Mouse (Mus musculus) telencephalon, adult 2 months (tissue): ENCODE measurements around the gene Dand5.
A peak's percentile ranks its signal among the peaks of the same experiment; 100 is the strongest.

Experiments
- DNase-seq: peaks from one replicate; pipeline ENCODE4 v3.0.0-alpha.2; 2011; ENCODE audit warnings: low read depth, low spot score

Dand5 gene

DNA sequence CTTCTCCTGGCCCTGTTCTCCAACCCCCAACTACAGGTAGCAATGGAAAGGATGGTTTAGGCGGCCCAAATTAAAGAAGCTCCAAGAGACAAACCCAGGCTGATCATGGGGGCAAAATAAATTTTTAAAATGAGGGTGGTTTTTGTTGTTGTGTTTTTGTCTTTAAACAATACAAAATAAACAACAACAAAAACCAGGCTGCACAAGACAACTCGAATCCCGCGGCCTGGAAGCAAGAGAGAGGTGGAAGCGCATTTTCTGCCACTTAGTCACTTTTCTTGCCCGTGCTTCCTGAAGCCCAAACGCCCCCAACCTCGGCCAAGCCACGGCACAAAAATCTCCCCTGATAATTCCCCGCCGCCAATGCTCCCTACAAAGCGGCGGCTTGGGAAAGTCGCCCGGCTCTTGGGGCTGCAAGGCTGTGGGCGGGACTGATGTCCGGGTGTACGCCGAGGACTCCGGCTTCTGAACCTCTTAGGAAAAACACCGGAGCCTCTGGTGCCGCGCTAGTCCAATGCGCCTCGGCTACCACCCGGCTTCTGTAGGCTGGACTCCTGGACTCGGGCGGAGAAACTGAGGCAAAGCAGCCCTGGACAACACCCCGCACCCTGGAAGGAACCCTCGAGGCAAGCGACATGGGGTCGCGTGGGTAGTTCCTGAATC, 38.6 kb downstream of the Dand5 start:
- no peak for DNase-seq

DNA sequence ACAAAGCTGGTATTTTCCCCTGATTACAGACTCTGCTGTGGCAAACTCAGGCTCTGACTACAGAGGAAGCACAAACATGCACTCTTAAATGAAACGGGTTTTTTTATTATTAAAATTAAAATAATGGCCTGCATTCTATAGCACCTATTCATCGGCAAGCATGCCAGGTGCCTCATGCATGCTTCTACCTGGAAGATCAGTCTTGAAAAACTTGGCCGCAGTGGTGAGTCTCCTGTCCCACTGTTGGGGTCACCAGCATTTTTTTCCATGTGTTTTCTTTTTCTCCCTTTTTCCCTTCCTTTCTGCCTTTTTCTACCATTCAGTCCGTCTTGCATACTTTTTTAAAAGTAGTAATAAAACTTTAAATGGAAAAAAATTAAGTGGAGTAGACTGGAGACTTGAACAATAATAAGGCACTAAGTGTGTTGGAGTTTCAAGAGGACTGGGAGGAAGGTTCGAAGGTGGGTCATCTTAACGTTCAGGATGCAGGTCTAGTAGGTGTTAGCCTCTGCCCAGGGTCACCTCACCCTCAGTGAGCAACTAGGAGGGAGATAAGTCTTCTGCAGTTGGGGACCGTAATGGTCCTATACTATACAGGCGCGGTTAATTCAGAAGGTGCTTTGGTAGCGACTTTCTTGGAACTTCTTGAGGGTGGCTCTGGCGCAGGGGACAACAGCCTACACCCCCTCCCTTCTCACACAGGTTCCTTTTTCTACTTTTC, 39.3 kb downstream of the Dand5 start:
- no peak for DNase-seq

DNA sequence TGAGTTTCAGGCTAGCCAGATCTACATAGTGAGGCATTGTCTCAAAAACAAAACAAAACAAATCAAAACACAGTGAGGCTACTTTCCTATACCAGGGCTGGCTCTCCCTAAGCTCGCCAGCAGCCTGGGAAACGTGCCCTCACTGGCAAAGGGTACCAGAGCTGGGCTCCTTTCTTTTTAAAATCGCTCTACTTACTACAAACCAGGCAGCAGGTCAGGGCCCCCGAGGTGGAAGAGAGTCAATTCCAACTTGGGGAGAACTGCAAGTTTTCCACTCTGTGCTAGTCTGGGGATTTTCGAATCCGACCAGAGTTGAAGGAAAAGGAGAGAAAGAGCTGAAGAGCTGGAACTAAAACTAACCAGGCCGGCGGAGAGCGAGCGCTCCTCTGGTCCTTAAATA, 39.9 kb downstream of the Dand5 start:
- no peak for DNase-seq

DNA sequence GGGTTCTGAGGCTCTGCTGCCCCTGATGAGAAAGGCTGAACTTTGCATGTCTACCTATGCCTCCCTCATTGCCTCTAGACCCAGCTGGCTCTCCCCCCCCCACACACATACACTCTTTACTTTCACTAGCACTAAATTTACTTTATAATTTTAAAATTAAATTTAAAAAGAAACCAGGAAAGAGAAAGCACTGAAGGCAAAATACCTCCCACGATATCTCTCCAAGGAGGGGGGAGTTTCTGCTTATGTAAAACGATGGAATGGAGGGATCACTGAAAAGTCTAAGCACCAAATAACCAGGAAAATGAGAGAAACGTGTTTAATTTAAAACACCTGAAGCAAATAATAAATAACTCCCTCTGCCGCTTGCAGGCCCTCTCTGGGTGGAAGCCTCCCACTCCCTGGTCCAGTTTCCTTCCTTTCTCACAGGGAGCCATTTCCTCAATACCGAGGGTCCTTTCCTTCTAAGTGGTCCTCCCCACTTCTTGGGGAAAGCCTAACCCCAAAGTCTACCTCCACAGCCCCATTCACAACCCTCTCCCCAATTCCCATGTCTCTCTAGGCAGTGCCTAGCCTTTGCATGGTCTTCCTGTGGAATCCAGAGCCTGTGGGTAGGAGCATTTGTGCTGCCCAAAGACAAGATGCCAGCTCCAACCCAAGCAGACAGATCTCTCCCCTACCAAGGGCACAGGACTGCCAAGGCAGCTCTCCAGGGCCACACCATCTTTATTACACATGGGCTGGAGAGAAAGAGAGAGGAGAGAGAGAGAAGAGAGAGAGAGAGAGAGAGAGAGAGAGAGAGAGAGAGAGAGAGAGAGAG, 40.7 kb downstream of the Dand5 start:
- no peak for DNase-seq

DNA sequence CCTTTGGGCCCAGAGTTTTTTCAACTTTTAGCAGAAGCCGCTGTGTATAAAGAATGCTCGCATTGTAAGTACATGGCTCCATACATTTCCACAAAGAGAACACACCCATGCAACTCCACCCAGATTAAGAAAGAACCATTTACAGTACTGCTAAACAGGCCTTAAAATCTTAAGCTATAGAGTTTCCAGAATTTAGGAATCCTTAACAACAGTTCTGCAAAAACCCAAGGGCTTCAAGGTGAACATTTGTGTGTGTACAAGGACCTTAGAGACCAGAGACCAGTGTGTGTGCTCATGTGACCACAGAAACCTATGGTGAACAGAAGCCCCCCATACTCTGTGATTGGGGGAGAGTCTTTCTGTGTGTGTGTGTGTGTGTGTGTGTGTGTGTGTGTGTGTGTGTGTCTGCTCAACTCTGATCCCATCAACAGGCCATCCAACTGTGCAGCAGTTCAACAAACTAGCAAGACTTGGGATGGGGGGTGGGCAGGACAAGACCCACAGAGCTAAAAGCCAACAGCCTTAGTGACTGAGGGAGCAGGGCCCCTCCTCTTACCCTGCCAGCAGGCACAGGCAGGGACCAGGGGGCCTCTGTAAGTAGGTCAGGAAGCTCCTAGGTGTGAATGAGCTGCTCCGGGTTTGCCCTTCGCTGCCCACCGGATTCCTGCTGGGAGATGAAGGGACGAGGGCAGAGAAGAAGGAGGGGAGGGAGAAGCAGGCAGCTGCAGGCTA, 41.5 kb downstream of the Dand5 start:
- no peak for DNase-seq

DNA sequence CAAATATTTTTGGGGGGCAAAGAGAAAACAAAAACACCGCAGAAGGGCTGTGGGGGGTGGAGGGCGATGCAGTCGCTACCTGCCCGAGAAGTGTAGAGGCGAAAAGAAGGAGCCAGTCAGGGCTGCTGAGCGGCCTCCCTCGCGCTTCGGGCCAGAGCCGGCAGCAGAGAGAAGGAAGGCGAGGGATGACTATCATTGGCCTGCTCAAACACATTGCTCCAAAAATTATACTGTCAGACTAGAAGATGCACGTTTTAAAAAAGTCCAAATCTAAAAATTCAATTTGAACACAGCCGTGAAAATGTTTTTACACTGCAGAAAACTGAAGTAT, 42.4 kb downstream of the Dand5 start:
- no peak for DNase-seq

DNA sequence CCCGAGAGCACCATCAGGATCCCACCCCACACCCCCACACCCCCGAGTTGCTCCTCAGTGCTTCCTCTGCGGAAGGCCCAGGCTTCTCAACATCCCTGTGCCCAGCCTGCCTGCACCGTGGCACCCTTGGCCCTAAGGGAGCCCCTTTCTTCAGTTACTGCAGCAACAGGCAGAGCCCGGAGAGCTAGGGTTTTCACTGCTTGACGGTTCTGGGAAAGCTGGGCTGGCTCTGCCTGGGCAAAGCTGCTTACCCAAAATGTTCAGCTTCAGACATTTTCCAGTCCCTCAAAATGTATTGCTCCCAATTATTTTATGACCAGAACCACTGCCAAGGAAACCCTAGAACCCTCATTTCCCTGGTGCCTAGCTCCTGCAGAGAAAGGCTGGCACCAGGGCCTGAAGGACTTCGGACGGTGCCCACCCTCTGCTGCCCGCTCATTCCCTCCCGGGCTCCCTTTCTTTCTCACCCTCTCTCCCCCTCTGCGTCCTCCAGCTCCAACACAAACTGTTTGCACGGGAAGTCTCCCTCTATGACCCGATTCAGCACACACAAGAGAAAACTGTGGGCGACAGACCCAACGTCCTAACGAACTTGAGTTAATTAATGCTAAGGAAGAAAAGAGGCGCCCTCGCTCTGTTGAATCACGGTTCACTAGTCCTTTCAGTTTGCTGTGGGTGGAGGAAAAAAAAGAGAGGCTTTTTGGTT, 43.0 kb downstream of the Dand5 start:
- no peak for DNase-seq

DNA sequence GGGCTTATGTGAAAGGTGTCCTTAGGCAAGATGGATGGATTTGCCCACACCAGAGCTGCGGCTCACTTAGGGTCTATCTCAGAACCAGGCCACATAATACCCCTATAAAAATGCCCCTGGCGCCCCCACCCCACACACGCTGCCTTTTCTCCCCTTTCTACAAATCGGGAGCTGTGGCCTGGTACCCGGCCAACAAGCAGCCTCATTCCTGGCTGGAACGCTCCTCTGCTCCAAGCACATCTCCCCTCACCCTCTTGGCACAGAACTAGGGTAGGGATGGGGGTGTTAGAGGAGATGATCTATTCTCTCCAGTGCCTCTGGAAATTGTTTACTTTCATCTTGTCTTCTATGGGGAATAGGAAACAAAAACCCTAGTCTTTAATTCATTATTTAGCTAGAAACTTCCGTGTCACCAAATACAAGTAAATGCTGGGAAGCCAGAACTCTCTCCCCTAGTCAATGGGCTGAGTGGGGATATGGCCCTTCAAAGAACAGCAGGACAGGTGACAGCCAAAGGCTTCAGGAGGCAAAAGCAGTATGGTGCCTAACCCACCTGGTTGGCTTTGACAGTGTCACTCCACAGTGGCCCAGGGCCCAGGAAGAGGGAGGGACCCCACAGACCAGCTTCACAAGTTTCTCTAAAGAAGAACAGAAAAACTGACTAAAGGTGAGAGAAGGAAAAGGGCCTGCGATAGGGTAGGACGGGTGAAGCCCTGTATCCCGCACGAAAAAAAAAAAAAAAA, 43.8 kb downstream of the Dand5 start:
- DNase-seq = no peak

DNA sequence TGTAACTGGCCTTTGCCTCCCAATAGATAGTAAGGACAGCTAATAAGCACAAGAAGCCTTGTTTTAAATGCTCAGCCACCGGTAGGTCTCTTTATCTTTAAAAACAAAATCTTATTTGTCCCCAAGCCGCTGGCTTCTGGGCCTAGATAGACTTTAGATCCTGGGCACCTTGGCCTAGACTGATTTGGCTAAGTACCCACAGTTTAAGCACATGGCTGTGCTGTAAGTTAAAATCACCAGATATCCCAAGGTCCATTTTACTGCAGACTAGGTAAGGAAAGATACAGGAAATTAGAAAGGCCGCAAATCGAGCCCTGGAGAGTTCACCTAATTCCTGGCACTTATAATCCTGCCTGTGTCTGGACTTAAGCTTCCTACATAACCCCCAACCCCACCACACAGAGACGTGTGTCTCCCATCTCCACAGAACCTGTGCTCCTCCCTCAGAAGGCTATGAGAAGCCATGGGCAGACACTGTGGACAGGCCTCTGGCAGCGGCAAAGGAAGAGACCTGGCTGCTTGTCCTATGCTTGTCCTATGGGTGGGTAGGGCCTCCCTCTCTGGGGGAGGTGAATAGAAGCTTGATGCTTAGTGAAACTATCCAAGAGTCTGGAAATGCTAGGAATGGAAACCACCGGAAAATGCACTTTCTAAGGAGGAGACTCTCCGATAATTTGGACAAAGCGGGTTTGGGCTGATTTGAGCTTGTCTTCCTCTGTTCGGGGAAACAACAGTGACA, 44.6 kb downstream of the Dand5 start:
- DNase-seq = no peak

DNA sequence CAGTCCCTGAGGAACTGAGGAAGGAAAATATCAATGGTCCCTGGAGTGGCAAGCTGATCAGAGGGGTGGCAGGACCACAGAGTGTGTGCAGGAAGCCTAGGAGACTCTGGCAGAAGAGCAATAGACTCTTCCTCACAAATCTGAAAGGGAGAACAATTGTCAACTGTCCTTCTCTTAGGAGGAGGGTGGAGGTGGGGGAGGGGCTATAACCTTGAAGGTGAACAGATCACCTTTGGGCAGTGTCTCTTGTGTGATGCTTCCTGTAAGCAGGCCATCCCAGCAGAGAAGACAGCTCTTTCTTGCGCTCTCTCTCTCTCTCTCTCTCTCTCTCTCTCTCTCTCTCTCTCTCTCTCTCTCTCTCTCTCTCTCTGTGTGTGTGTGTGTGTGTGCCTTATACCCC, 46.1 kb downstream of the Dand5 start:
- no peak for DNase-seq

DNA sequence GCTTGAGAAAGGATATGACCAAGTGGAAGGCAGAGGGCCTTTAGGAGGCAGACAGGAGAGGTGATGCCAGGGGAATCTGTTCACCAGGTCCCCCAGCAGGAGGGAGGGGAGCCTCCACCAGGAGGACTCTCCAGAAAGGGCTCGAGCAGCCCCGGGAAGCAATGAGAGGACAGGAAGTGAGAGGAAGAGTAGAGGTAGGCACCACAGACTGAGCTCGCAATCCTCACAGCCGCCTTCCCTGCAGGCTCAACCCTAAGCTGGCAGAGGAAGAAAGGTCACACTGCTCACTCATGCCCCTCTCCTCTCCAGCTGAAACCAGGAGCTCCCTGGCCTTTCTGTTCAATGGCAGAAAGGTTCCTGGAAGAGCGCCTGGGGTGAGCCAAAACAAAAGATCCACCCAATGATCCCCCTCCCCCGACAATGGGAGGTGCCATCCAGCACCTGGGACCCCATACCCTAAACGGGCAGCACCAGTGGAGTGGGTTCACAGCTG, 47.0 kb downstream of the Dand5 start:
- no peak for DNase-seq

DNA sequence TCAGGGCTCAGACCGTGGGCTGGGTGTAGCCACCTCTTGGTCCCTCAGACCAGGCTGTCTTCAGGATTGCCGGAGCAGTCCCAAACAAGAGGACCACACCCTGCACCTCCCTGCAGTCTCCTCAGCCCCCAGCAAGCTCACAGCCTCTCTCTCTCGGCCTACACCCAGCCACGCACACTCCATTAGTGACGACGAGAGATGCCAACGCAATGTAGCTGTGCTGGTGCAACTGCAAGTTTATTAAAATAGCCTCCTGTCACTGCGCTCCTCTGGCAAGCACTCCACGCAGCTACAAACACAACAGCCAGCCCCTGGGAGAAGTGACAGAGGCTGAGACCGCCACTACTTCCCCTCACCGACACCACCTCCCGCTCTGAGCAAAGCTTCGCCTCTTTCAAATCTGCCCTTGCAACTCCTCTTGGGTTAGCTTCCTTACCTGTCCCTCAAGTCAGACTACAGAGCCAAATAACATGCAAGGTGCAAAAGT, 47.5 kb downstream of the Dand5 start:
- no peak for DNase-seq

DNA sequence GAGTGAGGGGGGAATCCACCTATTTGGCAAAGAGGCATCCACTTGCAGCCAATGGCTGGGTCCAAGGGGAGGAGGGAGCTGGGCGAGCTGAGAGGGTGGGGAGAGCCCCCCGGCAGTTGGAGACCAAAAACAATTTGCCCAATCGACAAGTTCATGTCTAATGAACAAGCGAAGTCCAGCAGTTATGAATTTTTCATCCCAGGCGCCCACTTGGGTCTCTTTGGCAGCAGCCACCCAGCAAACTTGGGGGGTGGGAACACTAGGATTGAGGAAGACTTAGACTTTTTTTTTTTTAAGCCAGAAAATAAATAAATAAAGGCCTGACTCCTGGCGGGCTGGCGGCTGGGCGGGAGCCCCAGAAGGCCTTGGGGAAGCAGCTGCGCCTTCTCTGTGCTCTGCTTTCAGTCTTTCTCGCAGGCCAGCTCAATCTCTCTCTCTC, 48.1 kb downstream of the Dand5 start:
- DNase-seq = no peak

DNA sequence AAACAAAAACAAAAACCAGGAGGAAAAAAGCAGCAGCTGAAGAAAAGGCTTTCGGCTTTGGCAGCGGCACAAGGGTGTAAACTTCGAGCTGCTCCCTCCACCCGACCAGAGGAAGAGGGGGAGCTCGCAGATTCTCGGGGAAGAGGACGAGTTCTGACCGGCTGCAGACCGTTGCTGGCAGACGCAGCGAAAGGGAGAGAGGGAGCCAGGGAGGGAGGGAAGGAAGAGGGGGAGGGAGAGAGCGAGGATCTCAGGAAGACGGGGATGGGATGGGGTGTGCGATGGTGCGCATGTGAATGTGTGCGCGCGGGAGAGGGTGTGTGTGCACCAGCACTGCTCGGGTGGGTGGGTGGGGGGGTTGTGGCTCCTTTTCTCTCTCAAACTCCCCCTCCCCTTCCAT, 48.8 kb downstream of the Dand5 start:
- peak; percentile 93 for DNase-seq

DNA sequence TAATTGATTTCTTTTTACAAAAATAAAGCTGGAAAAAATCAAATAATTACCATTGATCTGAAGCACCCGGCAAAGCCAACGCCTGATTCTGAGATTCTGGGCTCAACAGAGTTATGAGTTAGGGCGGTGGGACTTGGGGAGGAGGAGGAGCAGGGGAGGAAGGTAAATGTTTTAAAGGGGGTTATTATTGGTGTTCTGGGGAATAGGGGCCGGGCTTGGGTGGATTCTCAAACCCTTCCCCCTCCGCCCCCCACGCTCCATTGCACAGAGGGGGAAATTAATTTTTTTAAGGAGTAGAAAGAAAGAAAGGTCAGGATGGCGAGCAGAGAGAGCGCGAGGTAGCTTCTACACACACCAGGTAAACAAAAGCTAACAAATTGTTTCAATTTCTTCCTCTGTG, 49.3 kb downstream of the Dand5 start:
- DNase-seq = no peak

DNA sequence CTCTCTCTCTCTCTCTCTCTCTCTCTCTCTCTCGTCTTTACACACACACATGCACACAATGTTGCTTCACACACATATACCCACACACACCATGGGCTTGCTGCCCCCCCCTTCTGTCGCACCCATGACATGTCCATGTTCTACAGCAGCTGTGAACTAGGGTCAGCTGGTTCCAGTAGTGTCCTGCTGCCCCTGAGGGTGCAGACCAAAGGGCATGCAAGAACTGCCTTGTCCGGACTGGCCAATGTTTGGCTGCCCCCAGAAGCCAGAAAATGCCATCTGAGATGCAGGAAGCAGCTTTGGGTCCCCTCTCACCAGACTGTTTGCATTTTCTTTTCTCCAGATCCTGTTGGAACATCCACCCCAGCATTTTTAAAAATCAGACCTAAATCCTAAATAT, 50.0 kb downstream of the Dand5 start:
- no peak for DNase-seq

DNA sequence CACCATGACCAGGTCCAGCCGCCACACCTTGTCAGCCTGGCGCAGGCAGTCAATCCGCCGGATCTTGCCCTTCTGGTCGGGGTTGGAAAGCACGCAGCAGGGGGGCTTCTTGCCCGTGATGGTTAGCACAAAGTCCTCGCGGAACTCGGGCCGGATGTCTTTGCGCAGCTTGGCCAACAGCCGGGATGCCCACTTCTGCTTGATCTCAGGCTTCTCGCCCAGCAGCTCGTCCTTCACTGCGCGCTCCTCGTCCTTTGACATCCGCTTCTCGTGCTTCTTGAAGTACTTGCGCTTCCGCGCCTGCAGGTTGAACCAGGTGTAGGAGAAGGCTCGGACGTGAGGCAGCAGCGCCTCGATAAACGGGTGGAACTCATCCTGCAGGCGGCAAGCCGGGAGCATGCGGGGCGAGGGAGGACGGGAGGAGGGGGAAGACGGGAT, 50.7 kb downstream of the Dand5 start:
- no peak for DNase-seq

DNA sequence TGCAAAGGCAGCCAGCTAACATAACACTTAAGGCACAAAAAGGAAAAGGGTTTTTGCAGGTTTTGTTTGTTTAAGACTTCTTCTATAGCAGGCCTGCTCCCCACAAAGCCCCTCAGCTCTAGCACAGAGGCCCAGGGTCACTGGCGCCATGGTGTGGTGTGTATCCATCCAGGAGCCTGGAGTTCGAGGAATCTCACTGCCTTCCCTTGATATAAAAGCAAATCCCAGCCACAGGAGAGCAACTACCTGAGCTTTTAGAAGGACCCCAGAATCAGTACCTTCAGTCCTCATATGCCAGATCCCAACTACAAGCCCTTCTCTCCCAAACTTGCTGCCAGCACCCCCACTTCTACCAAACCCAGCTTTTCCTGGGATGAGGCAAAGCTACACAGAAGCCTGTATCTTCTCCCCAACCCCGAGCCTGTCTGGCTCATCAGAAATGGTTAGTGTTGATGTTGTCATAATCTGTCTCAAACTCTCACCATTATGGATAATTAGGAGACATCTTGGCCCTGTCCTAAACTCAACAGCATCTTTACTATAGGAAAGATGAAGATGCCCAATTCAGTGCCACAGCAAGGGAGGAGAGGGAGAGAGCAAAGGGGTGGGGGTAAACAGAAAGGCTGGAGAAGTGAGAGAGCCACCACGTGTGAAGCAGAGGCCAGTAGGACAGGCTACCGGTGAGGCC, 51.5 kb downstream of the Dand5 start:
- DNase-seq = no peak
